Mouse (Mus musculus) effector memory CD4-positive, alpha-beta T cell, adult 5 months (primary cell): ENCODE measurements around the gene Gm28919. TPM values are rescaled to one million over a fixed set of nuclear protein-coding genes. Genes with fewer than 3 reads are reported as not detected.

Experiments used
- polyA plus RNA-seq: library from polyadenylated mRNA; unstranded; fragments of 100-300 nt; shearing (Covaris generic); gene quantifications from one replicate; pipeline ENCODE4 v1.2.1, GENCODE M21; 2017

Gm28919 gene
- not detected for polyA plus RNA-seq

DNA sequence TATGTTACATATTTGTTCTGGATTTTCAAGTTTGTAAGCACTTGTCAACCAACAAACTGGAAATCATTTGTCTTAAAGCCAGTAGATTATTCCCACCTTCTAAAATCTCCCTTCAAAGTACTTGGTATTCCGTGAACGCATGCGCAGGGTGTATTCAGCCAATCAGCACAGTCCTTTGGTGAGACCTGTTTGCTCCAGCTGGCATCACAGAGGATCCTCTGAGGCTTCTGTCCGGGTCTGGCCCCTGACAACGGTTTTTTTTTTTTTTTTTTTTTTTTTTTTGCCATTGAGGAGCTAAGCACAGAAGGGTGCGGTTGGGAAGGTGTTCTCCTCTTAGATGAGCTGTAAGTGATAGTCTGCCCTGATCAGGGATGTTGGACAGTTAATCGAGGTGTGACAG, at the start of gene Gm28919:
Gene Gm28919, plus strand, starts transcription at position 301 of the 400 bp plus-strand sequence.

Other genes with a start within 250 kb of the Gm28919 start
- gene Gm21719, start 99.3 kb downstream of the Gm28919 start, polyA plus RNA-seq: not detected